Mouse (Mus musculus): ENCODE data around the gene Pcsk7. TPM values are rescaled to one million over a fixed set of nuclear protein-coding genes. Genes with fewer than 3 reads are reported as not detected.

The Pcsk7 gene
- polyA plus RNA-seq, 1 experiment from 2014 or later = 14.6 TPM

GRCm38 (mm10) chr9:45953511-45954293 is 47.4 kb downstream of the Pcsk7 start:
- Histone ChIP-seq H3K9ac (ENCODE audit: low read length) (peak overlapping the region; percentile 90), H3K9me3 (ENCODE audit: control insufficient read depth, low read length) (no peaks in the 10 kb centered on the region), H3K27me3 (replicated peaks; ENCODE audit: control insufficient read depth, insufficient read depth, low read length) (no peaks in the 10 kb centered on the region), H3K27ac (ENCODE audit: low read depth) (peak overlapping the region; percentile 90), H3K4me1 (replicated peaks; ENCODE audit: control insufficient read depth, insufficient read depth, low read length) (peaks cover 19% of the 10 kb centered on the region), H3K4me3 (ENCODE audit: low read depth, low read length) (peak overlapping the region; percentile 89), H3K4me2 (ENCODE audit: low read length) (peak overlapping the region; percentile 91), H3K36me3 (ENCODE audit: control insufficient read depth, insufficient read depth, low read length) (peaks cover 32% of the 10 kb centered on the region)
- ATAC-seq (replicated peaks; ENCODE audit: low FRiP score, low TSS enrichment, low read depth) (no peak), DNase-seq (ENCODE audit: low spot score) (no peak)
- 62% methylated on average over 13 of the region's 13 CpGs for WGBS

- H3K27me3 ChIP-seq (replicated peaks; ENCODE audit: control insufficient read depth, insufficient read depth, low read length) = no peaks in the 10 kb centered on the region
- peak; percentile 86 for DNase-seq (ENCODE audit: low spot score)
- ATAC-seq (replicated peaks; ENCODE audit: low FRiP score, low TSS enrichment, low read depth) = peak; percentile 80
- no peaks in the 10 kb centered on the region for H3K9me3 ChIP-seq (ENCODE audit: control insufficient read depth, low read length)
- H3K4me3 ChIP-seq (ENCODE audit: low read depth, low read length) = peak overlapping the region; percentile 89
- peak overlapping the region; percentile 90 for H3K27ac ChIP-seq (ENCODE audit: low read depth)
- WGBS = under 1% methylated on average over 61 of the region's 63 CpGs
- H3K4me2 ChIP-seq (ENCODE audit: low read length) = peak overlapping the region; percentile 91
- peak overlapping the region; percentile 90 for H3K9ac ChIP-seq (ENCODE audit: low read length)
- H3K36me3 ChIP-seq (ENCODE audit: control insufficient read depth, insufficient read depth, low read length) = peaks cover 24% of the 10 kb centered on the region
- peaks cover 19% of the 10 kb centered on the region for H3K4me1 ChIP-seq (replicated peaks; ENCODE audit: control insufficient read depth, insufficient read depth, low read length)
These were observed 48.2 kb downstream of the Pcsk7 start for GRCm38 (mm10) chr9:45954294-45955106.

GRCm38 (mm10) chr9:45955107-45955963 is 49.0 kb downstream of the Pcsk7 start, which contains the start of gene Sidt2:
Sidt2 (minus strand) TSS chr9:45955258.
- Histone ChIP-seq H3K27me3 (replicated peaks; ENCODE audit: control insufficient read depth, insufficient read depth, low read length) (no peaks in the 10 kb centered on the region), H3K9me3 (ENCODE audit: control insufficient read depth, low read length) (no peaks in the 10 kb centered on the region), H3K9ac (ENCODE audit: low read length) (peak within 1 kb of the TSS; percentile 90), H3K27ac (ENCODE audit: low read depth) (peak within 1 kb of the TSS; percentile 90), H3K36me3 (ENCODE audit: control insufficient read depth, insufficient read depth, low read length) (peaks cover 16% of the 10 kb centered on the region), H3K4me3 (ENCODE audit: low read depth, low read length) (peak within 1 kb of the TSS; percentile 89), H3K4me2 (ENCODE audit: low read length) (peak within 1 kb of the TSS; percentile 91), H3K4me1 (replicated peaks; ENCODE audit: control insufficient read depth, insufficient read depth, low read length) (peaks cover 19% of the 10 kb centered on the region)
- DNase-seq (ENCODE audit: low spot score) (peak; percentile 89), ATAC-seq (replicated peaks; ENCODE audit: low FRiP score, low TSS enrichment, low read depth) (peak; percentile 95)
- WGBS = under 1% methylated on average over 48 of the region's 48 CpGs

- Histone ChIP-seq H3K27ac (ENCODE audit: low read depth) (0 out of 2 replicates have a peak overlapping the region, but pooled peaks have one; percentile 0), H3K27me3 (replicated peaks; ENCODE audit: control insufficient read depth, insufficient read depth, low read length) (no peaks in the 10 kb centered on the region), H3K4me1 (replicated peaks; ENCODE audit: control insufficient read depth, insufficient read depth, low read length) (peaks cover 18% of the 10 kb centered on the region), H3K36me3 (ENCODE audit: control insufficient read depth, insufficient read depth, low read length) (peaks cover 15% of the 10 kb centered on the region), H3K9ac (ENCODE audit: low read length) (no peak overlapping the region), H3K4me3 (ENCODE audit: low read depth, low read length) (no peak overlapping the region), H3K4me2 (ENCODE audit: low read length) (no peak overlapping the region), H3K9me3 (ENCODE audit: control insufficient read depth, low read length) (no peaks in the 10 kb centered on the region)
- no peak for DNase-seq (ENCODE audit: low spot score)
- no peak for ATAC-seq (replicated peaks; ENCODE audit: low FRiP score, low TSS enrichment, low read depth)
- 63% methylated on average over 7 of the region's 7 CpGs for WGBS
These were observed 51.9 kb downstream of the Pcsk7 start for GRCm38 (mm10) chr9:45958023-45958670.

- no peaks in the 10 kb centered on the region for H3K27me3 ChIP-seq (replicated peaks; ENCODE audit: control insufficient read depth, insufficient read depth, low read length)
- H3K4me3 ChIP-seq (ENCODE audit: low read depth, low read length) = no peak overlapping the region
- H3K27ac ChIP-seq (ENCODE audit: low read depth) = 0 out of 2 replicates have a peak overlapping the region, but pooled peaks have one; percentile 0
- 48% methylated on average over 4 of the region's 4 CpGs for WGBS
- H3K9me3 ChIP-seq (ENCODE audit: control insufficient read depth, low read length) = no peaks in the 10 kb centered on the region
- DNase-seq (ENCODE audit: low spot score) (no peak), ATAC-seq (replicated peaks; ENCODE audit: low FRiP score, low TSS enrichment, low read depth) (no peak)
- peaks cover 22% of the 10 kb centered on the region for H3K36me3 ChIP-seq (ENCODE audit: control insufficient read depth, insufficient read depth, low read length)
- H3K9ac ChIP-seq (ENCODE audit: low read length) = no peak overlapping the region
- H3K4me1 ChIP-seq (replicated peaks; ENCODE audit: control insufficient read depth, insufficient read depth, low read length) = peaks cover 11% of the 10 kb centered on the region
- H3K4me2 ChIP-seq (ENCODE audit: low read length) = no peak overlapping the region
These were observed 52.6 kb downstream of the Pcsk7 start for GRCm38 (mm10) chr9:45958851-45959250.

- H3K4me2 ChIP-seq (ENCODE audit: low read length) = no peak overlapping the region
- no peaks in the 10 kb centered on the region for H3K9me3 ChIP-seq (ENCODE audit: control insufficient read depth, low read length)
- H3K36me3 ChIP-seq (ENCODE audit: control insufficient read depth, insufficient read depth, low read length) = peaks cover 30% of the 10 kb centered on the region
- H3K4me1 ChIP-seq (replicated peaks; ENCODE audit: control insufficient read depth, insufficient read depth, low read length) = peaks cover 8% of the 10 kb centered on the region; the same call in 1 of the 2 replicates
- H3K27me3 ChIP-seq (replicated peaks; ENCODE audit: control insufficient read depth, insufficient read depth, low read length) = no peaks in the 10 kb centered on the region
- WGBS = 78% methylated on average over 7 of the region's 7 CpGs
- DNase-seq (ENCODE audit: low spot score) (no peak), ATAC-seq (replicated peaks; ENCODE audit: low FRiP score, low TSS enrichment, low read depth) (no peak)
- no peak overlapping the region for H3K27ac ChIP-seq (ENCODE audit: low read depth)
- H3K4me3 ChIP-seq (ENCODE audit: low read depth, low read length) = no peak overlapping the region
- no peak overlapping the region for H3K9ac ChIP-seq (ENCODE audit: low read length)
These were observed 53.4 kb downstream of the Pcsk7 start for GRCm38 (mm10) chr9:45959661-45960060.

GRCm38 (mm10) chr9:45961855-45962254 is 55.6 kb downstream of the Pcsk7 start:
- Histone ChIP-seq H3K27ac (ENCODE audit: low read depth) (no peak overlapping the region), H3K27me3 (replicated peaks; ENCODE audit: control insufficient read depth, insufficient read depth, low read length) (no peaks in the 10 kb centered on the region), H3K4me1 (replicated peaks; ENCODE audit: control insufficient read depth, insufficient read depth, low read length) (no peaks in the 10 kb centered on the region), H3K4me2 (ENCODE audit: low read length) (no peak overlapping the region), H3K4me3 (ENCODE audit: low read depth, low read length) (no peak overlapping the region), H3K9me3 (ENCODE audit: control insufficient read depth, low read length) (no peaks in the 10 kb centered on the region), H3K36me3 (ENCODE audit: control insufficient read depth, insufficient read depth, low read length) (peaks cover 52% of the 10 kb centered on the region), H3K9ac (ENCODE audit: low read length) (no peak overlapping the region)
- no peak for DNase-seq (ENCODE audit: low spot score)
- ATAC-seq (replicated peaks; ENCODE audit: low FRiP score, low TSS enrichment, low read depth) = no peak
- WGBS = 84% methylated on average over 2 of the region's 2 CpGs

All from intestine, embryonic 14.5 days (tissue).